Comparison of ENCODE assay signal across 7 mouse cellular contexts in the genomic region with DNA sequence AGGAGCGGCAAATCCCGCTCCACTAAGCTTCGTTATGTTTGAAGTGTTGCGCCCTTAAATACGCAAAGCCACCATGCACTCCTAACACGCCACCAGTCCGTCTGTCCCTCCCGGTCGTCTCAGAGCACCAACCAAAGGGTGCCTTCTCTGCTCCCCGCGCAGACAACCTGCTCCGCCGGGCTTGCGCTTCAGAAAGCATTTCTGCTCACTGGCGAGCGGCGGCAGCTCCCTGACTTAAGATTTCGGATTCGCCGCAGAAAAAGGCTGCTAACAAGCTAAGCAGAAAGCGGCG. TPM values are rescaled to one million over a fixed set of nuclear protein-coding genes. Genes with fewer than 3 reads are reported as not detected.
DNase-seq lines count a peak whose midpoint lies in the region; ATAC-seq and TF ChIP-seq lines count a peak whose summit lies in the region.

No protein-coding gene starts in this region.

- H3K4me3 ChIP-seq in megakaryocyte, embryonic 14.5 days (replicated peaks), result peak overlapping the region; percentile 93
- H3K4me3 ChIP-seq in embryonic fibroblast, embryonic 13.5 days (ENCODE audit: insufficient read depth, low read length), result peak overlapping the region; percentile 93
- H3K4me3 ChIP-seq in intestine, postnatal 0 days (ENCODE audit: low read depth, low read length), result peak overlapping the region; percentile 66
- H3K4me3 ChIP-seq in small intestine, adult 2 months (ENCODE audit: low read depth, low read length), result peak overlapping the region; percentile 81

- peaks cover 62% of the 10 kb centered on the region for H3K4me1 ChIP-seq in megakaryocyte, embryonic 14.5 days
- H3K4me1 ChIP-seq in embryonic fibroblast, embryonic 13.5 days (ENCODE audit: control insufficient read depth, insufficient read depth, low read length), result 0 out of 2 replicates have a peak, but pooled peaks cover 3% of the 10 kb centered on the region
- H3K4me1 ChIP-seq in intestine, postnatal 0 days (replicated peaks; ENCODE audit: control insufficient read depth, insufficient read depth, low read length), result peaks cover 7% of the 10 kb centered on the region; the same call in 1 of the 2 replicates
- peaks cover 9% of the 10 kb centered on the region; the same call in 1 of the 2 replicates for H3K4me1 ChIP-seq in small intestine, adult 2 months (ENCODE audit: control insufficient read depth, insufficient read depth, insufficient read length, low read length)

- H3K9me3 ChIP-seq in megakaryocyte, embryonic 14.5 days, result no peaks in the 10 kb centered on the region
- H3K9me3 ChIP-seq in intestine, postnatal 0 days (ENCODE audit: control insufficient read depth), result no peaks in the 10 kb centered on the region

- H3K4me2 ChIP-seq in intestine, postnatal 0 days (replicated peaks; ENCODE audit: low read depth), result peak overlapping the region; percentile 70

- under 1% methylated on average over 22 of the region's 22 CpGs for WGBS in intestine, postnatal 0 days
- 0% methylated on average over 22 of the region's 22 CpGs for WGBS in small intestine, adult 2 months

- TF ChIP-seq POLR2A in embryonic fibroblast, embryonic 13.5 days (IDR thresholded peaks at IDR 0.05; ENCODE audit: low read depth, low read length), result no peak; the same call in 1 of the 2 replicates
- no peak for TF ChIP-seq POLR2A in small intestine, adult 2 months (IDR thresholded peaks at IDR 0.05; ENCODE audit: low read depth, low read length)

- peak overlapping the region; percentile 62 for H3K27ac ChIP-seq in embryonic fibroblast, embryonic 13.5 days (ENCODE audit: insufficient read depth, low read length)
- H3K27ac ChIP-seq in intestine, postnatal 0 days (ENCODE audit: low read depth, low read length), result peak overlapping the region; percentile 94
- peak overlapping the region; percentile 18 for H3K27ac ChIP-seq in small intestine, adult 2 months (ENCODE audit: insufficient read depth, low read depth, low read length)

- no peak for TF ChIP-seq CTCF in embryonic fibroblast, embryonic 13.5 days (IDR thresholded peaks at IDR 0.05; ENCODE audit: borderline replicate concordance, insufficient read depth, low read length)
- TF ChIP-seq CTCF in intestine, postnatal 0 days (IDR thresholded peaks at IDR 0.05; ENCODE audit: low read depth), result no peak
- TF ChIP-seq CTCF in small intestine, adult 2 months (IDR thresholded peaks at IDR 0.05; ENCODE audit: extremely low read depth, insufficient read length, insufficient replicate concordance, low read depth, low read length), result no peak

- H3K36me3 ChIP-seq in megakaryocyte, embryonic 14.5 days (replicated peaks; ENCODE audit: low read length), result peaks cover 45% of the 10 kb centered on the region
- H3K36me3 ChIP-seq in intestine, postnatal 0 days (ENCODE audit: control insufficient read depth, insufficient read depth), result peaks cover 34% of the 10 kb centered on the region
- H3K36me3 ChIP-seq in small intestine, adult 2 months (ENCODE audit: control insufficient read depth, insufficient read depth, low read length), result peaks cover 29% of the 10 kb centered on the region

- no peak for ATAC-seq in megakaryocyte, adult 5-6 weeks (ENCODE audit: poor library complexity, severe bottlenecking)
- ATAC-seq in intestine, postnatal 0 days, result peak; percentile 13; the same call in 1 of the 2 replicates

- H3K27me3 ChIP-seq in megakaryocyte, embryonic 14.5 days (replicated peaks), result no peaks in the 10 kb centered on the region
- no peaks in the 10 kb centered on the region for H3K27me3 ChIP-seq in intestine, postnatal 0 days (replicated peaks; ENCODE audit: control insufficient read depth, insufficient read depth, low read length)
- H3K27me3 ChIP-seq in small intestine, adult 2 months (ENCODE audit: control insufficient read depth, insufficient read depth, low read length), result no peaks in the 10 kb centered on the region

- no peak for DNase-seq in Muller cell, postnatal 12 days (ENCODE audit: inconsistent ontology term)
- no peak for DNase-seq in adrenal gland, adult 18-20 months (ENCODE audit: low spot score in 2 of 2)

- peak overlapping the region; percentile 79 for H3K9ac ChIP-seq in intestine, postnatal 0 days (ENCODE audit: low read depth, low read length)

RNA-seq across cellular contexts. Expression of gene Rpl32, which starts 0.4 kb away (rescaled TPM):
- 500 and 629 TPM in 2 replicates for polyA plus RNA-seq in megakaryocyte, embryonic 14.5 days (2012; ENCODE audit: insufficient read depth, low replicate concordance)
- 2,908 and 2,972 TPM in 2 replicates for total RNA-seq in megakaryocyte, adult 5-6 weeks (2015)
- total RNA-seq in megakaryocyte, adult 5-6 weeks (2017), result 3,179 and 3,683 TPM in 2 replicates
- polyA plus RNA-seq in embryonic fibroblast, embryonic 13.5 days (2011; ENCODE audit: insufficient read length, low read depth, missing spikeins), result 2,350 and 2,369 TPM in 2 replicates
- 1,370 and 1,375 TPM in 2 replicates for polyA plus RNA-seq in intestine, postnatal 0 days (2015; fragmentation: Nextera tagmentation; extraction: Ambion mirVana)
- 364 and 436 TPM in 2 replicates for polyA plus RNA-seq in small intestine, adult 2 months (2012; rRNA removed)
- total RNA-seq in adrenal gland, adult 18-20 months (2021), result 1,000 to 10,000 TPM; 1,000 to 1,116 TPM

RNA-seq across cellular contexts. Expression of gene Efcab12, which starts 30.1 kb away (rescaled TPM):
- not detected in 2 replicates for polyA plus RNA-seq in megakaryocyte, embryonic 14.5 days (2012; ENCODE audit: insufficient read depth, low replicate concordance)
- 0.09 TPM in 1 of 2 replicates, not detected in the other for total RNA-seq in megakaryocyte, adult 5-6 weeks (2015)
- not detected in 2 replicates for total RNA-seq in megakaryocyte, adult 5-6 weeks (2017)
- polyA plus RNA-seq in embryonic fibroblast, embryonic 13.5 days (2011; ENCODE audit: insufficient read length, low read depth, missing spikeins), result 0.19 and 0.20 TPM in 2 replicates
- 0.05 and 0.18 TPM in 2 replicates for polyA plus RNA-seq in intestine, postnatal 0 days (2015; fragmentation: Nextera tagmentation; extraction: Ambion mirVana)
- polyA plus RNA-seq in small intestine, adult 2 months (2012; rRNA removed), result 0.04 TPM in 2 replicates
- under 1 TPM; 0.58 to 0.80 TPM for total RNA-seq in adrenal gland, adult 18-20 months (2021)

RNA-seq across cellular contexts. Expression of gene Cand2, which starts 33.8 kb away (rescaled TPM):
- 7.0 and 7.1 TPM in 2 replicates for polyA plus RNA-seq in megakaryocyte, embryonic 14.5 days (2012; ENCODE audit: insufficient read depth, low replicate concordance)
- 0.34 and 0.38 TPM in 2 replicates for total RNA-seq in megakaryocyte, adult 5-6 weeks (2015)
- total RNA-seq in megakaryocyte, adult 5-6 weeks (2017), result 0.07 and 0.24 TPM in 2 replicates
- polyA plus RNA-seq in embryonic fibroblast, embryonic 13.5 days (2011; ENCODE audit: insufficient read length, low read depth, missing spikeins), result 12.0 and 12.3 TPM in 2 replicates
- 2.2 and 2.4 TPM in 2 replicates for polyA plus RNA-seq in intestine, postnatal 0 days (2015; fragmentation: Nextera tagmentation; extraction: Ambion mirVana)
- 2.1 and 3.4 TPM in 2 replicates for polyA plus RNA-seq in small intestine, adult 2 months (2012; rRNA removed)
- 1 to 10 TPM; 5.8 to 9.5 TPM for total RNA-seq in adrenal gland, adult 18-20 months (2021)

RNA-seq across cellular contexts. Expression of gene Mbd4, which starts 45.0 kb away (rescaled TPM):
- polyA plus RNA-seq in megakaryocyte, embryonic 14.5 days (2012; ENCODE audit: insufficient read depth, low replicate concordance), result 0.40 TPM in 1 of 2 replicates, not detected in the other
- total RNA-seq in megakaryocyte, adult 5-6 weeks (2015), result 9.1 and 10.9 TPM in 2 replicates
- 19.9 and 21.3 TPM in 2 replicates for total RNA-seq in megakaryocyte, adult 5-6 weeks (2017)
- polyA plus RNA-seq in embryonic fibroblast, embryonic 13.5 days (2011; ENCODE audit: insufficient read length, low read depth, missing spikeins), result 5.9 and 6.4 TPM in 2 replicates
- polyA plus RNA-seq in intestine, postnatal 0 days (2015; fragmentation: Nextera tagmentation; extraction: Ambion mirVana), result 3.4 and 3.5 TPM in 2 replicates
- 0.19 and 0.57 TPM in 2 replicates for polyA plus RNA-seq in small intestine, adult 2 months (2012; rRNA removed)
- total RNA-seq in adrenal gland, adult 18-20 months (2021), result 1 to 10 TPM; 1.6 to 2.0 TPM

RNA-seq across cellular contexts. Expression of gene Ift122, which starts 45.1 kb away (rescaled TPM):
- 1.1 TPM in 1 of 2 replicates, not detected in the other for polyA plus RNA-seq in megakaryocyte, embryonic 14.5 days (2012; ENCODE audit: insufficient read depth, low replicate concordance)
- total RNA-seq in megakaryocyte, adult 5-6 weeks (2015), result 1.1 and 3.3 TPM in 2 replicates
- 2.8 and 4.8 TPM in 2 replicates for total RNA-seq in megakaryocyte, adult 5-6 weeks (2017)
- 13.5 and 19.1 TPM in 2 replicates for polyA plus RNA-seq in embryonic fibroblast, embryonic 13.5 days (2011; ENCODE audit: insufficient read length, low read depth, missing spikeins)
- polyA plus RNA-seq in intestine, postnatal 0 days (2015; fragmentation: Nextera tagmentation; extraction: Ambion mirVana), result 3.0 and 3.1 TPM in 2 replicates
- polyA plus RNA-seq in small intestine, adult 2 months (2012; rRNA removed), result 3.0 and 3.1 TPM in 2 replicates
- 10 to 100 TPM; 14.7 to 15.1 TPM for total RNA-seq in adrenal gland, adult 18-20 months (2021)

Comparison
In these comparisons a context has a peak if more than half of its experiments do, and no peak if none do; other contexts are left out.
1. H3K27ac ChIP-seq: peak in every context shown above with its lines; median percentile 94 in intestine, postnatal 0 days; 62 in embryonic fibroblast, embryonic 13.5 days; 18 in small intestine, adult 2 months.